Mouse (Mus musculus) cortical plate, adult 2 months (tissue): Measurements from ENCODE around the gene Usp3.

Experiments
- CTCF ChIP-seq: fragments of 200-500 bp; IDR thresholded peaks from 2 replicates; pipeline ENCODE4 v1.5.1; 2011; ENCODE audit warnings: mild to moderate bottlenecking, control low read depth, low read length; ENCODE audit not compliant: insufficient read depth; ENCODE audit errors: extremely low read depth
- POLR2A ChIP-seq: fragments of 200-500 bp; IDR thresholded peaks from 2 replicates; pipeline ENCODE4 v1.6.1; 2011; ENCODE audit warnings: mild to moderate bottlenecking, low read length, control low read depth; ENCODE audit not compliant: insufficient read depth; ENCODE audit errors: extremely low read depth

- TF ChIP-seq CTCF: no peak
- TF ChIP-seq POLR2A: no peak
Measured at GRCm38 (mm10) chr9:66504518-66504917, 88.4 kb downstream of the Usp3 start.
